Mouse (Mus musculus): ENCODE results near the gene Cnp.
"Not testable (repeated sequence)": the region's sequence is repeated elsewhere in the genome, so short reads cannot be mapped to it uniquely, and the experiment has no call there.

The Cnp gene

GRCm38 (mm10) chr11:100552842-100553241, 21.9 kb upstream of the Cnp start:
- no peak for DNase-seq (ENCODE audit: low read depth, low spot score)

- DNase-seq (ENCODE audit: low read depth, low spot score), result peak; percentile 51
Observed at GRCm38 (mm10) chr11:100555583-100555982, 19.1 kb upstream of the Cnp start.

- DNase-seq (ENCODE audit: low read depth, low spot score), result no peak
Observed at GRCm38 (mm10) chr11:100557563-100557962, 17.1 kb upstream of the Cnp start.

GRCm38 (mm10) chr11:100559476-100559875, 15.2 kb upstream of the Cnp start:
- DNase-seq (ENCODE audit: low read depth, low spot score), result no peak

- DNase-seq (ENCODE audit: low read depth, low spot score), result no peak
Observed at GRCm38 (mm10) chr11:100561748-100562147, 13.0 kb upstream of the Cnp start.

GRCm38 (mm10) chr11:100564297-100564696, 10.4 kb upstream of the Cnp start:
- no peak for DNase-seq (ENCODE audit: low read depth, low spot score)

GRCm38 (mm10) chr11:100564703-100565102, 10.0 kb upstream of the Cnp start:
- DNase-seq (ENCODE audit: low read depth, low spot score), result no peak

DNA sequence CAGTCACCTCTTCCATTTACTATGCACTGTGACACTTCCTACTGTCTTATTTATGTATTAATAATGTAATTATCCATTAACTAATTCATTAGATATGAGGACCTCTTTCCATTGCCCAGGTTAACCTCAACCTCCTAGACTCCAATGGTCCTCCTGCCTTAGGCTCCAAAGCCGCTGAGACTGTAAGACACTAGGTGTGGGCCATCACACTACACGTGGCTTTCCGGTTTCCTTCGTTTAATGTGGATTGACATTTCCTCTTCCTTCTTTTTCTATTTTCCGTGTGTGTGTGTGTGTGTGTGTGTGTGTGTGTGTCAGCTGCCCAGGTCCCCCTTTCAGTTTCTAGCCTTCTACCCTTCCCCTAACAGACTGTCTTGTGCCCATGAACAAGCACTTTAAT, 7.5 kb upstream of the Cnp start:
- no peak for DNase-seq (ENCODE audit: low read depth, low spot score)

- DNase-seq (ENCODE audit: low read depth, low spot score), result no peak
Observed at GRCm38 (mm10) chr11:100567815-100568245, 6.9 kb upstream of the Cnp start.

- DNase-seq (ENCODE audit: low read depth, low spot score), result no peak
Observed at GRCm38 (mm10) chr11:100568692-100569091, 6.0 kb upstream of the Cnp start.

DNA sequence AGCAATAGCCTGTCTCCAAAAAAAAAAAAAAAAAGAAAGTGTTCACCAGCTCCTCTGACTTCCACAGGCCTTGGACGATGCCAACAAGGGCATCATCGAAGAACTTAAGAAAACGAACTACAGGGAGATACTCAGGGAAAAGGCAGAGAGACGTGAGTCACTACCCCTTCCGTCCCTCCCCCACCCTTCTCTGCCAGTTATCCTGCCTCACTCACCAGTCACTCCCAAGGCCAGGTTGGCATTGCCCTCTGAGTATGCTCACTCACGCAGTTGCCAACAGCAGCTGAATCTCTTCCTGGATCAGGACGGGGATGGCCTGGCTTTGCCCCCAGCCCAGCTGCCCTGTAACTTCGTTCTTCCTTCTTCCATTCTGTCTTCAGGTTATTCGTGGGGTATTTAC, 4.9 kb upstream of the Cnp start:
- no peak for DNase-seq (ENCODE audit: low read depth, low spot score)

GRCm38 (mm10) chr11:100570430-100571201, 4.1 kb upstream of the Cnp start:
- DNase-seq (ENCODE audit: low read depth, low spot score), result peak; percentile 71

GRCm38 (mm10) chr11:100571202-100571567, 3.5 kb upstream of the Cnp start:
- DNase-seq (ENCODE audit: low read depth, low spot score), result no peak

DNA sequence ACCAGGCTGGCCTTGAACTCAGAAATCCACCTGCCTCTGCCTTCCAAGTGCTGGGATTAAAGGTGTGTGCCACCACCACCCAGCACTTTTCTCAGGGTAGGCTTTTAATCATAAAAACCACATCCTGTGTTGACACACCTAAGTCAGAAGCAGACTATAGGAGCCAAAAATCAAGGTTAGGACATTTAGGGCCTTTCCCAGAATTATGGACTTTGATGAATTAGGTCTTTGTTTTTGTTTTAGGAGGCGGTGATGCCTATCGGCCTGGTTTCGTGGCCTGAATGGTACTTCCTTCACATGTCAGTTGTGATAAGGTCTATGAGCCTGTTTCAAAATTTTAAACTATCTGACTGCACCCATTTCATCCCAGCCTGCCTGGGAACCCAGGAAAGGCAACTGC, 516 bp upstream of the Cnp start:
- no peak for DNase-seq (ENCODE audit: low read depth, low spot score)

DNA sequence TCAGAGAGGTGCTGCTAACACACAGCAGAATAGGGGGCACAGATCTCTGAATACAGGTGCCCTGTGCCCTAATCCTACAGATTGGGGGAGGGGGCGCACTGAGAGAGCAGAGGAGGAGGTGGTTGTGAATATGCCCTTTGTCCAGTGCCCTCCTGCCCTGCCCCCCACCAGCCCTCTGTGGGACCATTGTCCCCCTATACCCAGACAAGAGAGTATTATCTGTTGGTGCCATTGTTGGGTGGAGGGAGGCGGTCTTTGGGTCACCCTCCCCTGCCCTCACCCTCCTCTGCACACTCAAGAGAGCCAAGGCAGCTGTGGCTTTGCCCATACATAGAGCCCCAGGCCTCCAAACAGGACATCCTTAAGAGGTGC, 766 bp downstream of the Cnp start:
- DNase-seq (ENCODE audit: low read depth, low spot score), result no peak

DNA sequence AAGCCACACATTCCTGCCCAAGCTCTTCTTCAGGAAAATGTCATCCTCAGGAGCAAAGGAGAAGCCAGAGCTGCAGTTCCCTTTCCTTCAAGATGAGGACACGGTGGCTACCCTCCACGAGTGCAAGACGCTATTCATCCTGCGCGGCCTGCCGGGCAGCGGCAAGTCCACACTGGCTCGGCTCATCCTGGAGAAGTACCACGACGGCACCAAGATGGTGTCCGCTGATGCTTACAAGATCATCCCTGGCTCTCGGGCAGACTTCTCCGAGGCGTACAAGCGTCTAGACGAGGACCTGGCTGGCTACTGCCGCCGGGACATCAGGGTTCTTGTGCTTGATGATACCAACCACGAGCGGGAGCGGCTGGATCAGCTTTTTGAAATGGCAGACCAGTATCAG, 1.6 kb downstream of the Cnp start:
- DNase-seq (ENCODE audit: low read depth, low spot score), result no peak

DNA sequence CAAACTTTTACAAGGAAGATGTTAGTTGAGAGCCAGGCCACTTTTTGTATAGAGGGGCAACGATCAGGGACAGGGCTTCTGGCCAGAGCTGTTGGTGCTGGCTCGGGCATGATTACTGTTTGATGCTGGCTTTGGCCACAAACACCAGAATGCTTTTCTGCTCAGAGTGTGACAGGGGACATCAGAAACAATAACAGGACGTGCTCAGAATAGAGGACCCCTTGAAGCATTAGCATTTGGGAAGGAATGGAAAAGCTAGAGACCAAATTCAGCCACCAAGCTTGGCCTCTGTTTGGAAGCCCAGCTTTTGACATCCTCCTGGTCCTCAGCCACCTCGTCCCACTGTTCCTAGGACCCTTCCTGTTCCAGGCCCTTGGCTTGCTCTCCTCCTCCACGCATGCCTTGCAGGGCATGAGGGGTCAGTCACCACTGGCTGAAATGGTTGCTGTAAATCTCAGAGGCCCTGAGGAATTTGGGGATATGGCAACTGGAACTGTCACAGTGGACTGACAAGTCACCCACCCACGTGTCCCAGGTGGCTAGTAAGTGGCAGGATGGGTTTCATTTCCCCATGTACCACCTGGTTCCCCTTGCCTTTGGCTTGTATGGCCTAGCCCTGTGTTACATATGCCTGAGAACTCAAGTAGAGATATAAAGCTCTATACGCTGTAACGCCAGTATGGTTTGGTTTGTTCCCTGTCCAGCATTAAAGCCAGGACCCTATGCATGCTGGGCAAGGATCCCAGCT, 3.3 kb downstream of the Cnp start:
- no peak for DNase-seq (ENCODE audit: low read depth, low spot score)

- DNase-seq (ENCODE audit: low read depth, low spot score), result no peak
Observed at GRCm38 (mm10) chr11:100579116-100579799, 4.6 kb downstream of the Cnp start.

- no peak for DNase-seq (ENCODE audit: low read depth, low spot score)
Observed at GRCm38 (mm10) chr11:100580275-100580674, 5.6 kb downstream of the Cnp start.

DNA sequence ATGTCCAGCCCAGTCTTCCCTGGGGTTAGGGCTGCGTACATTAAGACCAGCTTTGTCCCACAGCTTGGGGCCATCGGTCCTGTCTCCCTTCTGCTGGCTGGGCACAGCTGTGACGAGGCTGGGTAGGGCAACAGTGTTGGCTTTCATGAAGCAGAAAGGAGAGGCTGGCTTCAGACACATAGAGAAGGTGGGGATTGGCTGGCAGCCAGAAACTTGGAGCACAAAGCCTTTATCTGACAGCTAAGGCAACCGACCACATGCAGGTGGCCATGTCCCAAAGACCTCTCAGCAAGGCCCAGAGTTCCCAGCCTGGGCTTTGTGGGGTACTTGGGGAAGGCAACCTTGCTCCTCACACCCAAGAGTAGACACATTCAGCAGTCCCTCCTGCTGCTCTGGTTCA, 7.1 kb downstream of the Cnp start:
- no peak for DNase-seq (ENCODE audit: low read depth, low spot score)

- DNase-seq (ENCODE audit: low read depth, low spot score), result not testable (repeated sequence)
Observed at GRCm38 (mm10) chr11:100582413-100582812, 7.7 kb downstream of the Cnp start.

DNA sequence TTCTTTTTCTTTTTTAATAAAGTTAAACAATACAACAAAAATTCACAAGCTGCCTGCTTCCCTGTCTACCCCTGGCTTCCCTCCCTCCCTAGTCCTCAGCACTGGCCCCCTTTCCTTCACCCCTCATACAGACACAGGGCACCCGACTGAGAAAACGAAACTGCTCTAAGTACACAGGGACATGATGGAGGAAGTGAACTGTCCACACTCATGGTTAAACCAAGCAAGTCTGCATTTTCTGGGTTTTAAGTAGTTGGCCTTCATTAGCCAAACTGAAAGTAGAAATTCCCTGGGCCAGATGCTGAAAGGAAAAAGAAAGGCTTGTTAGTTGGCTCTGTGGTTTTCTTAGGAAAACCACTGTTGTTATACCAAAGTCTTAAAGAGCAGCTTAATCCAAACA, 8.1 kb downstream of the Cnp start:
- no peak for DNase-seq (ENCODE audit: low read depth, low spot score)

DNA sequence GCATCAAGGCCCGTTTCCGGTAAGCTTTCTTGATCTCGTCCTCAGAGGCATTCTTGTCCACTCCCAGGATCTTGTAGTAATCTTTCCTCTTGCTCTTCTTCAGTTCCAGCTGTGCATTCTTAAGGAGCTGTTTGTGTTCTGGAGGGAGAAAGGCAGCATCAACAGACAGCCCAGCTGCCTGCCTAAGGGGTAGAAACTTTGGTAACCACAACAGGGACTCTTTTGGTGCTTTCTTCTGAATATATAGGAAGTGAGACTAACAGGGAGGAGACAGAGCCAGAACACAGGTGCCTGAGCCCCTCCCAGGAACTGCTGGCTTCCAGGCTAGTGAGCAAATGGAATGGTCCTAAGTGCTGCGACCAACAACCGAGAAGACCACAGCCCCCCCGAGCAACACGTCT, 9.9 kb downstream of the Cnp start:
- DNase-seq (ENCODE audit: low read depth, low spot score), result no peak

All from skeletal muscle tissue, adult 2 months (tissue).